Mouse (Mus musculus) liver, postnatal 0 days (tissue): ENCODE data around the gene Gm49378. TPM values are rescaled to one million over a fixed set of nuclear protein-coding genes. Genes with fewer than 3 reads are reported as not detected.

Source experiments
- ATAC-seq: fragments of 200-750 bp; cut with Nextera tagmentation; 2 replicates; pipeline ENCODE4 v1.8.0; 2017; ENCODE audit warnings: mild to moderate bottlenecking, moderate library complexity
- DNase-seq: peaks from one replicate; pipeline ENCODE4 v3.0.0-alpha.2; 2016
- H3K27ac ChIP-seq: fragments of 300-500 bp; sonication (generic); 2 replicates; pipeline ENCODE4 v1.5.1; 2014; ENCODE audit warnings: antibody characterized with exemption, moderate library complexity, mild to moderate bottlenecking, low read depth
- H3K27me3 ChIP-seq: fragments of 300-500 bp; sonication (generic); 2 replicates; pipeline ENCODE4 v1.6.1; 2014; ENCODE audit warnings: low read length, control low read depth, mixed read lengths; ENCODE audit not compliant: insufficient read depth
- H3K36me3 ChIP-seq: fragments of 300-500 bp; sonication (generic); replicated peaks from 2 replicates; pipeline ENCODE4 v1.6.1; 2014; ENCODE audit warnings: mild to moderate bottlenecking, control low read depth, low read length, moderate library complexity, mixed read lengths; ENCODE audit not compliant: insufficient read depth
- H3K4me1 ChIP-seq: fragments of 300-500 bp; sonication (generic); 2 replicates; pipeline ENCODE4 v1.6.1; 2014; ENCODE audit warnings: antibody characterized with exemption, mild to moderate bottlenecking, control low read depth; ENCODE audit not compliant: insufficient read depth
- H3K4me2 ChIP-seq: fragments of 300-500 bp; sonication (generic); 2 replicates; pipeline ENCODE4 v1.6.1; 2014; ENCODE audit warnings: low read depth, mild to moderate bottlenecking, low read length, moderate library complexity, mixed read lengths
- H3K4me3 ChIP-seq: fragments of 300-500 bp; sonication (generic); 2 replicates; pipeline ENCODE4 v1.5.1; 2014; ENCODE audit warnings: low read depth, low read length
- H3K9ac ChIP-seq: fragments of 300-500 bp; sonication (generic); replicated peaks from 2 replicates; pipeline ENCODE4 v1.6.1; 2014; ENCODE audit warnings: mild to moderate bottlenecking, moderate library complexity
- H3K9me3 ChIP-seq: fragments of 300-500 bp; sonication (generic); 2 replicates; pipeline ENCODE4 v1.6.1; 2016; ENCODE audit warnings: mild to moderate bottlenecking, control low read depth, low read length, mixed read lengths
- CTCF ChIP-seq: sonication (generic); IDR thresholded peaks from 2 replicates; pipeline ENCODE4 v1.5.1; 2016; ENCODE audit warnings: antibody characterized with exemption, low read depth
- EP300 ChIP-seq: IDR thresholded peaks from 2 replicates; pipeline ENCODE4 v1.6.1; 2016; ENCODE audit warnings: antibody characterized with exemption, low read depth, mild to moderate bottlenecking
- WGBS: fragments of 180-500 bp; shearing (Covaris S2); extraction: QIAGEN DNeasy Blood & Tissue Kit; methylation state at CpG from one replicate; pipeline ENCODE4 v1.1.7; 2014; ENCODE audit not compliant: insufficient replicate concordance; 5-methylcytosine and 5-hydroxymethylcytosine counted together
- polyA plus RNA-seq: library from polyadenylated mRNA; unstranded; fragments of >200 nt; fragmentation: Nextera tagmentation; extraction: Ambion mirVana; gene quantifications from 2 replicates; pipeline ENCODE4 v1.2.1, GENCODE M21; 2015

Gene Gm49378
- polyA plus RNA-seq, 1 experiment from 2014 or later = 0.99 TPM

DNA sequence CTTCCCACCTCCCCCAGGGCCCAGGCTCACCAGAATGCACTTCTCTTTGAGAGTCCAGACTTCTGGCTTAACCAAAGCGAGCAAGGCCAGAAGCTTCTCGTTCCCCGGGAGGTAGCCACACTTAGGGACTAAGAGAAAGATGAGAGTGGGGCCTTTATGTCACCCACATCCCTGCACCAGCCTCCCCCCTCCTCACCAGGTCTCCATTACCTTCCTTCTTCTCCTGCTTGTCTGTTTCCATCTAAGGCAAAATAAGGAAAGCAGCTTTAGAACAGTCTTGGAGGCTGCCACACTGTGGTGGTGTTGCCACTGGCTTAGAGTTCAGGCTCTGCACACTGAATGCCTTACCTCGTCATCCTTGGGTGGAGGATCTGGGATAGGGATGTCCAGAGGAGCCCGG, 48.4 kb downstream of the Gm49378 start:
- no peaks in the 10 kb centered on the region for H3K27me3 ChIP-seq
- 0 out of 2 replicates have a peak overlapping the region, but pooled peaks have one; percentile 97 for H3K4me3 ChIP-seq
- H3K27ac ChIP-seq = no peak overlapping the region
- no peak overlapping the region for H3K9ac ChIP-seq
- no peaks in the 10 kb centered on the region for H3K9me3 ChIP-seq
- peaks cover 12% of the 10 kb centered on the region for H3K36me3 ChIP-seq
- H3K4me2 ChIP-seq = 0 out of 2 replicates have a peak overlapping the region, but pooled peaks have one; percentile 92
- ATAC-seq (no peak), DNase-seq (no peak)
- WGBS = 89% methylated on average over 5 of the region's 5 CpGs
- peaks cover 40% of the 10 kb centered on the region for H3K4me1 ChIP-seq
- TF ChIP-seq CTCF = no peak
- TF ChIP-seq EP300 = no peak

DNA sequence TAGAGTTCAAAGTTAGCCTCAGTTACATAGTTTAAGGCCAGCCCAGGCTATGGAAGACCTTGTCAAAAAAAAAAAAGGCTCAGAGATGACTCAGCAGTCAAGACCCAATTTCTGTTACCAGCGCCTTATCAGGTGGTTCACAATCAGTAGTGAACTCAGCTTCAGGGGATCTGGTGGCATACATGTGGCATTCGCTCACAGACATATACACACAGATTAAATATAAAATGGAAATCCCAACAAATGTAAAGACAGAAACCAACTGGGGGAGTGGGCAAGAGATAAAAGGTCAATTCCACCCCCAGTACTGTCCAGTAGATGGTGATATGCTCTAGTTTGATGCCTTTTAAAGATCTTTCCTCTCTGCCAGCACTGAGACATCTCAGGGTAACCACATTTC, 51.5 kb downstream of the Gm49378 start:
- Histone ChIP-seq H3K27ac (peak overlapping the region; percentile 94), H3K9ac (peak overlapping the region; percentile 85), H3K4me1 (peaks cover 35% of the 10 kb centered on the region), H3K4me3 (peak overlapping the region; percentile 81; the same call in 1 of the 2 replicates), H3K9me3 (no peaks in the 10 kb centered on the region), H3K36me3 (peaks cover 22% of the 10 kb centered on the region), H3K27me3 (no peaks in the 10 kb centered on the region), H3K4me2 (peak overlapping the region; percentile 97)
- TF ChIP-seq CTCF (peak; percentile 27), EP300 (peak; percentile 81)
- DNase-seq (no peak), ATAC-seq (no peak)
- 60% methylated on average over 2 of the region's 2 CpGs for WGBS

DNA sequence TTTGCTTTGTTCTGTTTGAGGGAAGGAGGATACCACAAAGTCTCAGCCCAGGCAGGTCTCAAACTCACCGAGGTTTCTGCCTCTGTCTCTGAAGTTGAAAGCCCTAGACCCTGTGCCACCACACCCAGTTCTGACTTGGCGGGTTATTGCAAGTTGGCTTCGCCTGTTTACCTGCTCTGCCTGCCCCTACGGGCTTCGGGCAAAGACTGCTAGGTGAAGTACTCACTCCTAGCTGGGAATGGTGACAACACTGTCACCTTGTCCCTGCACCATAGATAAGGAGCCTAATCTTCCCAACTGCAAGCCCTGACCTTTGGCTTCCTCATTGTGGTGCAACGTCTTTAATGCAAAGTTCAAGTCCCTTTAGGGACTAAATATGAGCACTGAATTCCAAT, 52.1 kb downstream of the Gm49378 start:
- Histone ChIP-seq H3K4me1 (peaks cover 35% of the 10 kb centered on the region), H3K36me3 (peaks cover 28% of the 10 kb centered on the region)
- DNase-seq = peak; percentile 45

DNA sequence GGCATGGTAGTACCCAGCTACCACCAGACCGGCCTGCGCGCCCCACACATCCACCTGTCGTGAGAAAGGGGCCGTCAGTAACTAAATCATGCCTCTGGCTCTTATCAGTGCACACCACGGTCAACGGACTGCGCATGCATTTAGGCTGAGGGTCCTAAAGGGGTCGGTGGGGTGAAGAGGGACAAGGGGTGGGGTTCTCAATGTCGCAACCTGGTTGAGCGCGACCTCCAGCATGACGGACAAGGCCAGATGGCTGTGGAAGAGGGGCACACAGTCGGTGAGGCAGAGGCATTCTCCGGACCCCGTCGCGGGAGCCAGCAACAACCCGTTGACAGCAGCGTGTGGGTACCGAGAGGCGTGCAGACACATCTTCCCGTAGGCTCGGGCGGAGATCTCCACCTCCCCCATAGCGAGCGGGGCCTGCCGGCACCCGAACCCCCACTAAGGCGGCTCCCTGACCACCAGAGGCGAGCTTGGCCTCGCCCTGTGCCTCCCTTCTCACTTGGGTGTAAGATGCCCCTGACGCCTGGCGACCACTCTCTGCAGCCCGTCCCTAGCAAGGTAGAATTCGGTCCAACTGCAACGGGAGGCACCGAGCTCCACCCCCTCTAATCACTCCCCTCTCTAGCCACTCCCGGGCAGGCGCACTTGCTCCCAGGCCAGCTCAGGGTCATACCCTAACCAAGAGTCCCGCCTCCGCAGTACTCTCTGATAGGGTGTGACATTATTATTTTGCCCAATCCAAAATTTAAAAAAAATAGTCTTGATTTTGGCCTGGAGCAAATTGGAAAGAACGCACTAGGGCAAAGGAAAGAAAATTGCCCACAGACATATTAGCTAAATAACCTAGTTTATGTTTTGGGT, 52.8 kb downstream of the Gm49378 start, which contains the start of gene Emc9:
Emc9 (minus strand) TSS at position 601 of the 864 bp plus-strand sequence.
- Histone ChIP-seq H3K4me1 (peaks cover 29% of the 10 kb centered on the region), H3K9ac (peak within 1 kb of the TSS; percentile 85), H3K9me3 (no peaks in the 10 kb centered on the region), H3K27me3 (no peaks in the 10 kb centered on the region), H3K27ac (peak within 1 kb of the TSS; percentile 94), H3K4me3 (peak within 1 kb of the TSS; percentile 81), H3K4me2 (peak within 1 kb of the TSS; percentile 97), H3K36me3 (peaks cover 29% of the 10 kb centered on the region)
- ATAC-seq (peak; percentile 95), DNase-seq (peak; percentile 87)
- 2% methylated on average over 43 of the region's 43 CpGs for WGBS
- TF ChIP-seq EP300 (no peak), CTCF (no peak)

More for the DNA sequence above, 52.1 kb downstream of the Gm49378 start:
- TF ChIP-seq CTCF (no peak), EP300 (no peak)
- peak overlapping the region; percentile 81 for H3K4me3 ChIP-seq
- no peaks in the 10 kb centered on the region for H3K27me3 ChIP-seq
- H3K9me3 ChIP-seq = no peaks in the 10 kb centered on the region
- peak overlapping the region; percentile 85 for H3K9ac ChIP-seq
- ATAC-seq = peak; percentile 62
- peak overlapping the region; percentile 97 for H3K4me2 ChIP-seq
- peak overlapping the region; percentile 94 for H3K27ac ChIP-seq
- WGBS = 29% methylated on average over 6 of the region's 6 CpGs

DNA sequence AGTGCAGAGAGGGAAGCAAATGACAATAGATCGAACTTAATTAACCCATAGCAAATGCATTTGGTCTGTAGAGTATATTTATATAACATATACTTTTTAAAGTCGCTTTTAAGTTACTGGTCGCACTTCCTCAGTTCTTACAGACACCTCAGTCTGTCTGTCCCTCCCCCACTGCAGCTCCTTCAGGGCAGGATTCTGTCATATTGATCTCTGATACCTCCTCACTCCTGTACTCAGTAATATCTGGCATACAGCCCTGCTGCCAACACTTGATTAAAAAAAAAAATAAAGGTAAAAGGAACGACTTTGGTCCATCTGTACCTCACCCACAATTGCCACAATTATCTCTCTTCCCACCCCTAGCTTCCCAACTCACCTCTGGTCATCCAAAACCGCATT, 53.4 kb downstream of the Gm49378 start:
- peaks cover 28% of the 10 kb centered on the region for H3K4me1 ChIP-seq
- H3K36me3 ChIP-seq = peaks cover 34% of the 10 kb centered on the region
- H3K9ac ChIP-seq = peak overlapping the region; percentile 85

DNA sequence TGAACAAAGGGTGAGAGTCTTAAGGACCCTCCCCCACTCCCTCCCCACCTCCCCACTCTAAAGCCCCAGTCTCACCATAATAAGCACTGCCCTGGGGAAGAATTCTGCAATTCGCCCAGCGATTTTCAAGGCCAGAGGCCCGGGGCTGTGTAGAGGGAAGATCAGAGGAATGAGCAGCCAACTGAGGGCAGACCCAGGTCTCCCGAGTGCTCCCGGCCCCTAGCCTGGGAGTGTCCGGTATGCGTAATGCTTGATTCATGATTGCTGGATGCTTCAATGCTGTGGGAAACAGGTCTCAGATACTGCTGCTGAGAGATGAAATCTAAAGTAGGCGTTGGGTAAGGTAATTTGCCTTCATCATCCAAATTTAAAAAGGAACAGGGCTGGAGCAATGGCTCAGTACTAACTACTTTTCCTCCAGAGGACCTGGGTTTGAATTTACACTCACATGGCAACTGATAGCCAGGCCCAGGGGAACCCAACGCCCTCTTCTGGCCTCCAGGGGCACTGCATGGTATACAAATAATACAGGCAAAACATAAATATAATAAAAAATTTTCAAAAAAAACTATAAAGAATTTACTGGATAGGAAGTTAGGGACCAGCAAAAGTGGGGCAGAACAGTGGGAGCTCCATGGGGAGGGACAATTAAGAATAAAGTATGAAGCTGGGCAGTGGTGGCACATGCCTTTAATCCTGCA, 55.6 kb downstream of the Gm49378 start:
- Histone ChIP-seq H3K4me2 (no peak overlapping the region), H3K9ac (no peak overlapping the region), H3K9me3 (no peaks in the 10 kb centered on the region), H3K4me3 (no peak overlapping the region), H3K4me1 (peaks cover 40% of the 10 kb centered on the region), H3K27ac (no peak overlapping the region), H3K27me3 (no peaks in the 10 kb centered on the region), H3K36me3 (peaks cover 22% of the 10 kb centered on the region)
- ATAC-seq (no peak), DNase-seq (no peak)
- 78% methylated on average over 9 of the region's 9 CpGs for WGBS
- TF ChIP-seq EP300 (no peak), CTCF (peak; percentile 65)

More for the DNA sequence above, 53.4 kb downstream of the Gm49378 start:
- no peak for DNase-seq
- TF ChIP-seq CTCF (no peak), EP300 (no peak)
- 30% methylated on average over 5 of the region's 5 CpGs for WGBS
- peak overlapping the region; percentile 97 for H3K4me2 ChIP-seq
- H3K9me3 ChIP-seq = no peaks in the 10 kb centered on the region
- H3K27ac ChIP-seq = peak overlapping the region; percentile 94
- H3K4me3 ChIP-seq = peak overlapping the region; percentile 81
- ATAC-seq = no peak
- no peaks in the 10 kb centered on the region for H3K27me3 ChIP-seq
